Comparison of ENCODE assay signal across 15 mouse cellular contexts in genomic region chr4:140171917-140172316, GRCm38 (mm10).
"Had no signal": no experiment of that assay in that cellular context is flagged by ENCODE, and none has a peak within 500 bp of the region (broad histone marks: within the 10 kb centered on the region; RNA-seq: fewer than 3 reads in every experiment).

No protein-coding gene starts in this region.

- H3K4me2 ChIP-seq: liver, embryonic 12.5 days; lung, embryonic 14.5 days; midbrain, embryonic 12.5 days; midbrain, embryonic 15.5 days; neural tube, embryonic 13.5 days; stomach, embryonic 15.5 days had no signal

- H3K9me3 ChIP-seq: liver, embryonic 12.5 days; midbrain, embryonic 10.5 days; midbrain, embryonic 12.5 days; midbrain, embryonic 15.5 days; neural tube, embryonic 13.5 days; stomach, embryonic 15.5 days had no signal

- H3K4me1 ChIP-seq: stomach, embryonic 15.5 days had no signal

- ATAC-seq: liver, embryonic 12.5 days; midbrain, embryonic 15.5 days had no signal

- H3K27me3 ChIP-seq: midbrain, embryonic 15.5 days; stomach, embryonic 15.5 days had no signal

- H3K27ac ChIP-seq: liver, embryonic 12.5 days; liver, embryonic 14.5 days; midbrain, embryonic 10.5 days; midbrain, embryonic 12.5 days; midbrain, embryonic 15.5 days; neural tube, embryonic 13.5 days; stomach, embryonic 15.5 days; stomach, postnatal 0 days had no signal

- DNase-seq: lung, embryonic 14.5 days; lung, postnatal 10 days; lung, postnatal 4 days; right cerebral cortex, postnatal 14 days; thymus, adult 18-20 months; thymus, postnatal 14 days; thymus, postnatal 36 days had no signal

- H3K4me3 ChIP-seq: liver, embryonic 12.5 days; midbrain, embryonic 10.5 days; midbrain, embryonic 12.5 days; midbrain, embryonic 15.5 days; neural tube, embryonic 13.5 days; stomach, embryonic 15.5 days had no signal

- H3K36me3 ChIP-seq: liver, embryonic 12.5 days; midbrain, embryonic 10.5 days; midbrain, embryonic 12.5 days; midbrain, embryonic 15.5 days; neural tube, embryonic 13.5 days; stomach, embryonic 15.5 days had no signal

- H3K9ac ChIP-seq: liver, embryonic 12.5 days; liver, embryonic 14.5 days; lung, embryonic 14.5 days; midbrain, embryonic 12.5 days; midbrain, embryonic 15.5 days; neural tube, embryonic 13.5 days; stomach, embryonic 15.5 days had no signal
